Mouse (Mus musculus): ENCODE data around the gene Zfp652. TPM values are rescaled to one million over a fixed set of nuclear protein-coding genes. Genes with fewer than 3 reads are reported as not detected.
"Not testable (repeated sequence)": the region's sequence is repeated elsewhere in the genome, so short reads cannot be mapped to it uniquely, and the experiment has no call there.

Gene Zfp652
- total RNA-seq, 2 experiments from 2014 or later, result 83.7 to 86.6 TPM

DNA sequence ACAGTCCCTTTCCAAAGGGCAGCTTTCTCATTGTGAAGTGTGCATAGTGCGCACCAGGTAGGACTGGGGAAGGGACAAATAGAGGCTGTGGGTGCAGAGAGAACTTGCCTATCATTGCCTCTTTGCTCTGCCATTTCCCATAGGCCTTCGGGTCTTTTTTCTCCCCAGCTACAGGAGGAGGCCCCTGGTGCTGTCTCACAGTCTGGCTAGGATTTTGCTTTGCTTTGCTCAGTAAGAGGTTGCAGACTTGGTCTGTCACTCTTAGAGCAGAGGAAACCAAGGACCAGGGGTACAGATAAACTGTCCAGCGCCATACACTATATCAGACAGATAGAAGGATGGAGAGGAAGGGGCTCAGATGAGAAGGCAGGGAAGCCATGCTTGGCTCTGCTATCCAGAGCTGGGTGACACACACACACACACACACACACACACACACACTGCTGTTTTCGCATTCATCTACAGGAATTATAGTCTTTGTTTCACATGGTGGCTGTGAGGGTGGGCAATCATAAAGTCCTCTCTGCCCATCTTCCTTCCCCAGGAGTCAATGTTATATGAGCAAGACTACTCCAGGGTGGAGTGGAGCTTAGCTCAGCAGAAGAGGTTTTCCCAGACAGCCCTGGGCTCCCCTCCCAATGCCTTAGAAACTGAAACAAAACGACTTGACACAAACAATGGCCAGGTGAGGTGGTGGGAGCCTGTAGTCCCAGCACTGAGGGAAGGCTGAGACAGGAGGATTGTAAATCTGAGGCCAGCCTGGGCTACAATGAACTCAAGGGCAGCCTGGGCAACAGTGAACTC, 128.4 kb downstream of the Zfp652 start:
- no peak for DNase-seq
- intact Hi-C loops (cut with DNase I), result no loop called here

GRCm38 (mm10) chr11:95841498-95841830, 129.0 kb downstream of the Zfp652 start:
- no peak for DNase-seq
- intact Hi-C loops (cut with DNase I), result no loop called here

- intact Hi-C loops (cut with DNase I), result no loop called here
- peak in 1 of 2 experiments; percentile 44 for DNase-seq
Measured at GRCm38 (mm10) chr11:95842074-95842681, 129.7 kb downstream of the Zfp652 start, which contains the start of gene Abi3. Gene Abi3, minus strand, starts transcription at chr11:95842476.

- no peak for DNase-seq
- intact Hi-C loops (cut with DNase I), result no loop called here
Measured at GRCm38 (mm10) chr11:95842953-95843352, 130.5 kb downstream of the Zfp652 start.

GRCm38 (mm10) chr11:95843421-95843950, 131.0 kb downstream of the Zfp652 start:
- no peak for DNase-seq
- intact Hi-C loops (cut with DNase I), result no loop called here

DNA sequence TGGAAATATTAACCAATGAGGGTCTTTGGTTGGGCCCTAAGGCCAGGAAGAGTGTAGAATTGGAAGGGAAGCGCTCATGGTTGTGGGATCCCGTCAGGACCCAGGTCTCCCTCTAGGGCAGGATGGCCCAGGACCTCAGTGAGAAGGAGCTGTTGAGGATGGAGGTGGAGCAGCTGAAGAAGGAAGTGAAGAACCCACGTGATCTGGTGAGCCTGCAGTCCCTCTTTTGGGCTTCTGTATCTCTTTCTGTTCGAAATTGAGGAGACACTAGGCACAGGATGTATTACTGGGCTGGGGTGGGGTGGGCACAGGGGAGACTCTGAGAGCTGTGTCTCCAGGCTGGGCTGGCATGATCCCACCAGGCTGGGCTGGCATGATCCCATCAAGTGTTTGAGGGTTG, 132.5 kb downstream of the Zfp652 start:
- no peak for DNase-seq
- intact Hi-C loops (cut with DNase I), result no loop called here

DNA sequence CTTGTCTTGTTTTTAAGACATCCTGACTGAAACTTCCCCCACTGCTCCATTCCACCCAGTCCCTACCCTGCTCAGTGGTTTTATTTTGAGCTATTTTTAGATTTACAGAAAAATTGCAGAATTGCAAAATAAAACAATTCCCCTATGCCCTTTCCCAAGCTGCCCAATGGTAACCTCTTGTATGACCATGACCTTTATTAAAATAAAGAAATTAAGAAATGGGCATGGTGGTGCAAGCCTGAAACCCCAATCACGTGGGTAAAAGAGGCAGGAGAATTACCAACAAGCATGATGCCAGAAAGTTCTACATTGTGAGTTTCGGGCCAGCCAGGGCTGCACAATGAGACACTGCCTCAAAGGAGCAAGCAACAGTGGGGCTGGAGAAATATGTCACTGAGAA, 138.4 kb downstream of the Zfp652 start:
- intact Hi-C loops (cut with DNase I), result loop anchor here (10.0 kb wide), 1 partner anchor 166 kb away; no protein-coding TSS in a partner anchor
- DNase-seq, result no peak

GRCm38 (mm10) chr11:95853684-95854083, 141.2 kb downstream of the Zfp652 start:
- DNase-seq, result peak; percentile 57 to 62

DNA sequence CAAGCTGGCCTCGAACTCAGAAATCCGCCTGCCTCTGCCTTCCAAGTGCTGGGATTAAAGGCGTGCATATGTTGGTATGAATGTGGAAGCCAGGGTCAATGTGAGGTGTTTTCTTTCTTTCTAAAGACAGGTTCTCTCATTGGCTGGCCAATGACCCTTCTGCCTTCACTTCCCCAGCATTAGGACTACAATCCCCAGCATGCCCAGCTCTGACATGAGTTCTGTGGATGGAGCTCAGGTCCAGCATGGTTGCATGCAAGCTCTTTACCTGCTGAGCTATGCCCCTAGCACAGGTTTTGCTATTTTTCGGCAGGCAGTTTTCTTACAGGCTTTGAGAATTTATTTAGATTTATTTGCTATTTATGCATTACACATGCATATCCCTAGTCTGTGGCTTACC, 144.8 kb downstream of the Zfp652 start:
- no peak for DNase-seq
- intact Hi-C loops (cut with DNase I), result loop anchor here (10.0 kb wide), 1 partner anchor 173 kb away; no protein-coding TSS in a partner anchor

More at GRCm38 (mm10) chr11:95853684-95854083, 141.2 kb downstream of the Zfp652 start:
- intact Hi-C loops (cut with DNase I), result loop anchor here (2.0 to 10.0 kb wide), 3 partner anchors 25 to 169 kb away; no protein-coding TSS in a partner anchor

- DNase-seq, result no peak
- intact Hi-C loops (cut with DNase I), result loop anchor here (10.0 kb wide), 1 partner anchor 173 kb away; no protein-coding TSS in a partner anchor
Measured at GRCm38 (mm10) chr11:95857716-95858527, 145.4 kb downstream of the Zfp652 start.

- DNase-seq, result peak; percentile 97 to 99
- intact Hi-C loops (cut with DNase I), result loop anchor here (10.0 kb wide), 1 partner anchor 174 kb away; no protein-coding TSS in a partner anchor
Measured at GRCm38 (mm10) chr11:95858528-95859467, 146.3 kb downstream of the Zfp652 start.

GRCm38 (mm10) chr11:95859468-95859855, 147.0 kb downstream of the Zfp652 start:
- no peak for DNase-seq
- intact Hi-C loops (cut with DNase I), result loop anchor here (10.0 kb wide), 1 partner anchor 175 kb away; no protein-coding TSS in a partner anchor

DNA sequence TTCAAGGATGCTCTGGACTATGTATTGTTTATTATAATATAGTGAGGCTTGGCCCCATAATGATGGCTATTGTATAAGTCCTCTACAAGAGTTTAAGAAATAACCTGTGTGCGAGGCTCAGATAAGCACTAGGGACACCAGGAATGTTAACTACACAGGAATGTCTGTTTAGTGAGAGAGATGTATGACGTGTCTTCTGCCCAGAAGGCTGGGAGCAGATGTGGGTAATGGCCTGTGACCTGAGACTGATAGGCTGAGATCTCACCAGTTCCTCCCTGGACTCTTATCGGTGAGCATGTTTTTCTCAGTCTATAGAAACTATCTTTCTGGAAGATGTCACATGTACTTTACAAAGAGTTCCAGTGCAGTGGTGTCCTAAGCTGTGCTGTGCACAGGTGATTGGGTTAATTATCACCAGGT, 147.6 kb downstream of the Zfp652 start:
- intact Hi-C loops (cut with DNase I), result no loop called here
- DNase-seq, result no peak

- DNase-seq, result no peak
- intact Hi-C loops (cut with DNase I), result no loop called here
Measured at GRCm38 (mm10) chr11:95861397-95861796, 148.9 kb downstream of the Zfp652 start.

GRCm38 (mm10) chr11:95869442-95869841, 157.0 kb downstream of the Zfp652 start:
- DNase-seq, result no peak
- intact Hi-C loops (cut with DNase I), result no loop called here

DNA sequence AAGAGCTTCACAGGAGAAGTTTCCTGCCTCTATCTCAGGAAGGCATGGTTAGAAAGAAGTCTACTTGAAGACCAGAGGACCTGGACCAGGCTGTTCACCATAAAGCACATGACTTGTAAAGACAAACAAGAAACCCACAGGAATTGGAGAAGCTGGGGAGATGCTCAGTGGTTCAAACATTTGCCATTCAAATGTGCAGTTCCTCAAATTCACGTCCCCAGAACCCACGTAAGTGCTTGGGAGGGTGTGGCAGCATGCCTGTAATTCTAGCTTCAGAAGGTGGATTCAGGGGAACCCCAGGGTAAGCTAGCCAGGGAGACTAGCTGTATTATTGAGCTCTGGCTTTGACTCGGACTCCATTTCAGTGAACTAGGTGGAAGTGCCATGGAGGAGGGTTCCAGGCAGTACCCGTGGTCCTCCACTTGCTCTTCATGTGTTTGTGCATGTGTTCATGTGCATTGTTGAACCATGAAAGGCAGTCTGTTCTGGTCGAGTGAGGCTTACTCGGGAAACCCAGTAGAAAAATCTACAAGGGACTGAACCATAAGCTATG, 157.5 kb downstream of the Zfp652 start:
- no peak for DNase-seq
- intact Hi-C loops (cut with DNase I), result loop anchor here (10.0 kb wide), 2 partner anchors 225 to 255 kb away; no protein-coding TSS in a partner anchor

GRCm38 (mm10) chr11:95875804-95876203, 163.3 kb downstream of the Zfp652 start:
- intact Hi-C loops (cut with DNase I), result loop anchor here (10.0 kb wide), 2 partner anchors 219 to 249 kb away; no protein-coding TSS in a partner anchor
- DNase-seq, result no peak

DNA sequence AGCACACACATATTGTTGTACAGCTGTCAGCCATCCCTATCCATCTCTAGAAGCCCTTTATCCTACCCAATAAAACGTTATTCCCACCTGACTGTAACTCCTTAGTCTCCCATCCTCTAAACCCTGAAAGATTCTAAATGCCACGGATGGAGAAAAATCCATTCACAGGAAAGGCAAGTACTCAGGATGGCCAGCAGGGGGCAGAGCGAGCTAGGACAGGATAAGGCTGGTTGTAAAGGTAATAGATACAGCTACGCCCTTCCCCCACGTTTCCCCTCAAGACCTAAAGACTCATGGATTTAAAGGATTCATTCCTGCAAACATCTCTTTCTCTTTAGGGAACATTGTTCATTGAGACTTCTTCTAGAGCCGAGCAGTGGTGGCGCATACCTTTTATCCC, 163.8 kb downstream of the Zfp652 start:
- intact Hi-C loops (cut with DNase I), result loop anchor here (10.0 kb wide), 2 partner anchors 219 to 249 kb away; no protein-coding TSS in a partner anchor
- DNase-seq, result no peak

DNA sequence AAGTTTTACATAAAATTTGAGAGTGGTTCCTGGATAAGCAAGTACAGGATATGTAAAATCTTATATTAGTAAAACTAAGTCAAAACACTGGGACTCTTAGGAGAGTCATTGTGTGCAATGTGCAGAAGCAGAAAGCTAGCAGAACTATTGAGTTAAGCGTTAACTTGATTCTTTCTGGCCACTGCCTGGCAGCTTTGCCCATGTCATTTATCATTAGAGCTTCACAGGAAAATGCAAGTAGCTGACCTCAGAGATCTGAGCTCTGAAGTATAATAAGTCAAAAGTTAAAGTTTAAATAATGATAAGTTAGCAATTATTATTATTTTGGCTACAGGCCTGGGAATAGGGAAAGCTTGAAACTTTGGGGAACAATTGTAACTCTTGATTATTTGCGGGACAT, 167.4 kb downstream of the Zfp652 start:
- not testable (repeated sequence) for DNase-seq
- intact Hi-C loops (cut with DNase I), result loop anchor here (10.0 kb wide), 2 partner anchors 215 to 245 kb away; no protein-coding TSS in a partner anchor
